Mouse (Mus musculus): ENCODE data around the gene Bpnt1. TPM values are rescaled to one million over a fixed set of nuclear protein-coding genes. Genes with fewer than 3 reads are reported as not detected.

The Bpnt1 gene
- polyA plus RNA-seq, 1 experiment: 89.2 TPM

- peak; percentile 67 to 92 for DNase-seq (ENCODE audit: extremely low spot score in 1 of 2, low spot score in 1 of 2)
Measured at GRCm38 (mm10) chr1:185328721-185329610, 3.0 kb upstream of the Bpnt1 start, which contains the start of gene Iars2. Gene Iars2 (minus strand): TSS chr1:185329396.

- DNase-seq (ENCODE audit: extremely low spot score in 1 of 2, low spot score in 1 of 2): no peak
Measured at GRCm38 (mm10) chr1:185329851-185330250, 2.1 kb upstream of the Bpnt1 start.

GRCm38 (mm10) chr1:185331364-185331763, 585 bp upstream of the Bpnt1 start:
- DNase-seq (ENCODE audit: extremely low spot score in 1 of 2, low spot score in 1 of 2): no peak

GRCm38 (mm10) chr1:185333651-185334050, 1.7 kb downstream of the Bpnt1 start:
- DNase-seq (ENCODE audit: extremely low spot score in 1 of 2, low spot score in 1 of 2): no peak

GRCm38 (mm10) chr1:185334136-185334535, 2.2 kb downstream of the Bpnt1 start:
- DNase-seq (ENCODE audit: extremely low spot score in 1 of 2, low spot score in 1 of 2): no peak

- no peak for DNase-seq (ENCODE audit: extremely low spot score in 1 of 2, low spot score in 1 of 2)
Measured at GRCm38 (mm10) chr1:185335231-185335765, 3.3 kb downstream of the Bpnt1 start.

- DNase-seq (ENCODE audit: extremely low spot score in 1 of 2, low spot score in 1 of 2): no peak
Measured at GRCm38 (mm10) chr1:185336535-185336934, 4.6 kb downstream of the Bpnt1 start.

GRCm38 (mm10) chr1:185342441-185342840, 10.5 kb downstream of the Bpnt1 start:
- no peak for DNase-seq (ENCODE audit: extremely low spot score in 1 of 2, low spot score in 1 of 2)

GRCm38 (mm10) chr1:185343422-185343821, 11.5 kb downstream of the Bpnt1 start:
- DNase-seq (ENCODE audit: extremely low spot score in 1 of 2, low spot score in 1 of 2): no peak

GRCm38 (mm10) chr1:185346188-185346587, 14.2 kb downstream of the Bpnt1 start:
- DNase-seq (ENCODE audit: extremely low spot score in 1 of 2, low spot score in 1 of 2): no peak

- DNase-seq (ENCODE audit: extremely low spot score in 1 of 2, low spot score in 1 of 2): no peak
Measured at GRCm38 (mm10) chr1:185349741-185350140, 17.8 kb downstream of the Bpnt1 start.

GRCm38 (mm10) chr1:185350611-185351010, 18.7 kb downstream of the Bpnt1 start:
- no peak for DNase-seq (ENCODE audit: extremely low spot score in 1 of 2, low spot score in 1 of 2)

GRCm38 (mm10) chr1:185352151-185352550, 20.2 kb downstream of the Bpnt1 start:
- DNase-seq (ENCODE audit: extremely low spot score in 1 of 2, low spot score in 1 of 2): no peak

GRCm38 (mm10) chr1:185353351-185353750, 21.4 kb downstream of the Bpnt1 start:
- DNase-seq (ENCODE audit: extremely low spot score in 1 of 2, low spot score in 1 of 2): no peak

- DNase-seq (ENCODE audit: extremely low spot score in 1 of 2, low spot score in 1 of 2): no peak
Measured at GRCm38 (mm10) chr1:185354731-185355130, 22.8 kb downstream of the Bpnt1 start.

GRCm38 (mm10) chr1:185356246-185356645, 24.3 kb downstream of the Bpnt1 start:
- DNase-seq (ENCODE audit: extremely low spot score in 1 of 2, low spot score in 1 of 2): no peak

GRCm38 (mm10) chr1:185358211-185358610, 26.3 kb downstream of the Bpnt1 start:
- DNase-seq (ENCODE audit: extremely low spot score in 1 of 2, low spot score in 1 of 2): no peak

- DNase-seq (ENCODE audit: extremely low spot score in 1 of 2, low spot score in 1 of 2): peak; percentile 96 to 99
Measured at GRCm38 (mm10) chr1:185362677-185363520, 30.9 kb downstream of the Bpnt1 start, which contains the start of gene Eprs. Gene Eprs (plus strand): TSS chr1:185363044.

- DNase-seq (ENCODE audit: extremely low spot score in 1 of 2, low spot score in 1 of 2): peak in 1 of 2 experiments; percentile 60
Measured at GRCm38 (mm10) chr1:185363526-185364182, 31.7 kb downstream of the Bpnt1 start.

- DNase-seq (ENCODE audit: extremely low spot score in 1 of 2, low spot score in 1 of 2): no peak
Measured at GRCm38 (mm10) chr1:185364183-185364540, 32.2 kb downstream of the Bpnt1 start.
